Mouse (Mus musculus): ENCODE measurements around the gene Clcf1. TPM values are rescaled to one million over a fixed set of nuclear protein-coding genes. Genes with fewer than 3 reads are reported as not detected.

Gene Clcf1
- polyA plus RNA-seq (2012; rRNA removed; ENCODE audit: low replicate concordance): 8.6 and 37.5 TPM in 2 replicates

DNA sequence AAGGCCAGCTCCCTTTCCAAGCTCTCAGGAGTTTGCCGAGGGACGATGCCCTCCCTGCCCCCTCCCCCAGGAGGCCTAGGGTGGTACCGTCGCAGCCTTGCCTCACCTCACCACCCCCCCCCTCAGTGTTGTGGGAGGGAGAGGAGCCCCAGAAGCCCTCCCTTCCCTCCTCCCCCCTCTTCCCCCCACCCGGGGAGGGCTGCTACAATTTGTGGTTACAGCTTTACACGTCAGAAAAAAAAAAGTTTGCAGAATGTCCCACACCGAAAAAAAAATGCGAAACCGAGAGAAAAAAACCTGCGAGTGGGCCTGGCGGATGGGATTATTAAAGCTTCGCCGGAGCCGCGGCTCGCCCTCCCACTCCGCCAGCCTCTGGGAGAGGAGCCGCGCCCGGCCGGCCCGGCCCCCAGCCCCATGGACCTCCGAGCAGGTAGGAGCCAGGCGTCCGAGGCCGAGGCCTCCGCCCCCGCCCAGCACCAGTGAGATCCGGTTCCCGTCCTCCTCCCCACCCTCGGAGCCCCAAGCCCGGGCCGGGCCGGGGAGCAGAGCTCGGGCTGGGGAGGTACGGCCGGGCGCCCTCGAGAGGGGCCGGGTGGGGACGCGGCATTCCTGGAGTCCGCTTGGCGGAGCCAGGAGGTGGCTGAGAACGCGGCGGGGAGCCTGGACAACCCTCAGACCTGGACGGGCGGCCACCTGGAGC, at the start of gene Clcf1, which contains the start of gene AC109138.7:
Gene Clcf1 (plus strand): TSS at position 168 of the 700 bp plus-strand sequence.
Gene AC109138.7 (plus strand): TSS at position 287 of the 700 bp plus-strand sequence.

DNA sequence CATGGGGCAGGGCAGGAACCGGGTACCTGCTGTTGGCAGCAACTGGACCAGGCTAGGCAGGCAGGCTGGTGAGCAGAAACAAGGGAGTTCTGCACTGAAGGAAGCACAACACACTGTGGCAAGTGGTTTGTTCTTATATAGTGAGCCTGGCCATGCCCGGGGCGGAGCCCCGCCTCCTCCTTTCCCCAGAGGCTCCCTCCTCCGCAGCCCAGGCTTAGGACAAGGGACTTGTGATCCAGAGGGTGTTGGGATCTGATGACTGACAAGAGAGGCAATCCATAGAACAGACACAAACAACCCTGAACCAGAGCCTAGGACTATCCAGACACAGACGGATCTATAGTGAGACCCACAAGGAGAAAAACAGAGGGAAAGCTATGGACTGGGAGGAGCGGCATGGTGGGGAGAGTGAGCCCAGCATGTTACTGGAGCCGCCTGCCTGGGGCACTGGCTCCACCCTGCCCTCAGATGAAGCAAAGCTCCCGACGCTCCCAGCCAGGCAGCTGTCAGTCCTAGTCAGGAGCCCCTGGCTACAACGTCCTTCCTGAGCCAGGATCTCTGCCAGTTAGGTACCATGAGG, 38.6 kb upstream of the Clcf1 start, which contains the start of gene Carns1:
Gene Carns1 (minus strand): TSS at position 112 of the 580 bp plus-strand sequence.

DNA sequence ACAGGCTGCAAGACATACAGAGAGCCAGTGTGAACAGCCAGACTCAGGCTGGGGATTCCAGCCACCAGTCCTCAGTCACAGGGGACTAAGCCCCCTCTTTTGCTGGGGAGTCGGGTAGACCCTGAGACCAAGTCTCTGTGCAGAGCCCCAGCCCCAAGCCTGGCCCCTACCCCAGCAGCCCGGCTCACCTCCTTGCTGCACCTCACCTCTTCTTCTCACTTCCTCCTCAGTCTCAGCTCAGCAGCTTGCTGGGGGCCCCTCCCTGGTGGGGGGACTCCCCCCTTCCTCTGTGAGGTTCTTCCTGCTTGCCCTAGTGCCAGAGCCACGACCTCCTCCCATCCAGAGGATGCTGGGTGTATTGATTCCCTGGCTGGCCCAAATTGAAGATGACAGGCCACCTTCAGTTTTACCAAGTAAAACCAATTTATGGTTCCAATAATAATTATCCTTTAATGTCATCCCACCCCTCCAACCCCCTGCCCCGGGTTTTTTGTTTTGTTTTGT, 23.2 kb upstream of the Clcf1 start, which contains the start of gene Tbc1d10c:
Gene Tbc1d10c (minus strand): TSS at position 454 of the 504 bp plus-strand sequence.

DNA sequence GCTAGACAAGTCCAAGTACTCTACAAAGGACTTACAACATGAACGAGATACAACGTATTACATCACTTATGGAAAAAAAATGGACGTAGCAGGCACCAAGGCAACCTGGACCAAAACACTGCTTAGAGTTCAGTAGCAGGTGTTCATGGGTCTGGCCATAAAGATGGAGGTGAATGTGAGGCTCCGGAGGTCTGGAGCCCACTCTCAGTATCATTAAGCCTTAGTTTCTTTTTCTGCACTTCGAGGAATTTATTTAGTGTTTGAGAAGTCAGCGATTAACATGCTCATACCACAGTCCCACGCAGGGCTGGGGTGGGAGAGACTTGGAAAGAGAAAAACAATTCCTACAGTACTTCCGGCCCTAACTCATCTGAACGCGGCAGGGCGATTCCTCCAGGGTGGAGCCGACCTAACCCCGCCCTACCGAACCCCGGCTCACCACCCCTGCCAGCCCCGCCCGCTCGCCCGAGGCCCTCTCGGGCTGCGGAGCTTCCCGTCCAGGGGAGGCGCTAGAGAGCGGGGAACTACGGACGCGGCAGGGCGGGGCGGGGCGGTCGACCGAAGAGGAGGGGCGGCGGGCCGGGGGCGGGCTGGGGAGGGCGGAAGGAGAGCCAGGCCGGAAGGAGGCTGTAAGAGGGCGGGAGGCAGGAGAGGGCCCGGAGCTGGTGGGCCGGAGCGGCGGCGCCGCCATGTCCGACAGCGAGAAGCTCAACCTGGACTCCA, 22.3 kb upstream of the Clcf1 start, which contains the start of gene Ppp1ca:
Gene Ppp1ca (plus strand): TSS at position 538 of the 723 bp plus-strand sequence.

DNA sequence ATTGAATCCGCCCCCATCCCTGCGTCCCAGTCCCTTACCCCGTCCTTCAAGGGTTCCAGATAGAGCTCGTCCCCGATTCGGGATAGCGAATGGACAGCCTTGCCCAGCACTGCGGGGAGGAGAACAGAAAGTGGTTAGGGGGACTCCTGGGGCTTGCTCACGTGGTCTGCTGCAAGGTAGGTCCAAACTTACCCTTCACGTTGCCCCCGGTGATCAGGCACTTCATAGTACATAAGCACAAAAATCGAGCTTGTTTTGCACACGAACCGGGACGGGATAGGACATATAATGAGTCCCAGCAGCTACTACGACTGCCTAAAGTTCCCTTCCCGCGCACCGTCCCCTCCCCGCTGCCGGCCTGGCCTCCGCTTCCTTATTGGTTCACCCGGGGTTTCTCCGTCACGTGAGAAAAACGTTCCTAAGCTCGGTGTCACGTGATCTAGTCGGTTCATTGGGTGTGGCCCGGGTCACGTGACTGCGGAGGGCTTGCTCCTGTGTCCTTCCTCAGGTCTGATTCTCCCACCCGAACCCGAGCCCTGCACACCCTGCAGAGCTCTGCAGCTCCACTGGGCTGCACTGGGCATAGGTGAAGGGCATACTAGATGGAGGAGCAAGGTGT, 12.6 kb upstream of the Clcf1 start, which contains the start of gene Rad9a:
Gene Rad9a (minus strand): TSS at position 372 of the 619 bp plus-strand sequence.

DNA sequence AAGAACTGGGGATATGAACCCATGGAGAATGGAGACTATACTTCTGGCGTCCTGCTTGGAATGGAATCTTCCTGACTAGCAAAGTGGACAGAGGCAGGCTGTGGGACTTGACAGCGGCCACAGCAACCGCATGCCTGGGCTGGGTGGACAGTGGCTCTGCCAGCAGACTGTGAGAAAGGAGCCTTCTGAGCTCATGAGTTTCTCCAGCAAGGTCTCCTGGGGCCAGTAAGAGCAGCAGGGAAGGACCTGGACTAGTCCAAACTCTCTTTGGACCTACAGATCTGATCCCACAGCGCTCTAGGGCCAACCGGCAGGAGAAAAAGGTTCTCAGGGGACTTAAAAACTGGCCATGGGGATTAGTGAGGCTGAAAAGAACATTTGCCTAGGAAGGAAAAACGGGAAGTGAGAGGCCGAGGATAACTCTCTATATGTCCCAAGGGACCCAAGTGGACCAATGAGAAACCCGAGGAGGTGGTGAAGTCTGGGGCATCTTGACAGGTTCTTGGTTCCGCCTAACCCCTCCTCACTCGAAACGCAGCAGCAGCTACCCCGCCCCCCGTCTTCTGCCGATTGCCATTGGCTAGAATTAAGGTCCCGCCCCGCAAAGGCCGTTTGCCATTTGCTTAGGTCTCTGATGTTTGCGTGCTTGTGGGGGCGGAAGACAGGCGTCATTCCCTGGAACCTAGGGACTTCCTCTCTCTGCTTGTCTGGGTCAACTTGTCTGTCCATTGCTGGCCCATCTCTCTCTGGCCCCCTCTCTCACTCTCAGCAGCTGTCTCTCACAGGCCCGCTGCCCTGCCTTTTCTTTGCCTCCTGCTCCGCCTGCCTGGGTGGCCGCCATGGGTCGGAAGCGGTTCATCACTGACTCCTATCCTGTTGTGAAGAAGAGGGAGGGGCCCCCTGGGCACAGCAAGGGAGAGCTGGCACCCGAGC, 17.5 kb downstream of the Clcf1 start, which contains the start of gene Pold4:
Gene Pold4 (plus strand): TSS at position 647 of the 933 bp plus-strand sequence.

DNA sequence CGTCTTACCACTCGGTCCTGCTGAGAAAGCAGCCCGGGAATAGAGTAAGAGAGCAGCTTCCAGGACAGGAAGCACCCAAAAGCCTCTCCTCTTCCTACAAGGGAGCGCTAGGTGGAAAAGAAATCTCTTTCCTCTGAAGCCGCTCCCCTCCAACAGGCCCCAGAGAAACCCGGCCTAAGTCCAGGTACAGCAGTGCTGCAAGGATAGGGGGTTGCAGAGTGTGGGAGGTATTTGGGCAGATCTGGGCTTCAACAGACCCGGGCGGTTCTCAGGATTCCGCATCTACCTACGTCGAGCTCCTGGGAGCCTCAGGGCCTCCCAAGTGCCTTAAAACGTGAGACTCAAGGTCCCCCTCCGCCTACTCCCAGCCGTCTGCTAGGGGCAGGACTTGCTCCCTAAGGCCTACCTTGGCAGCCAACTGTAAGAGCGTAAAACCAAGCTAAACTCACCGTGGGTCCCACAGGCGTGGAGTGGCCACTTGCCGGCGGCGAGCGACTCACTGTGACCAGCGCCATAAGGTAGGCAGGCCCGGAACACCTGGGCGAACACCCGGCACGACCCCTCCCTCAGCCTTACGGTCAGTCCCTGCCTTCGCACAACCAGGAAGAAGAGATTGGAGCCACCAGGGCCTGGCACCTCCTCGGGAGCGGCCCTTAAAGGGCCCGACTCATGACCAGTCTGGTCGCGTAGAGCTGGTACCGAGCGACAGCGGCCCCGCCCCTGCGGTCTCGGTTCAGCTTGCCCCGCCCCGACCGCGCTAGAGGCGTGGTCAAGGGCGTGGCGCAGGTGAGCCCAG, 54.7 kb downstream of the Clcf1 start, which contains the start of gene Ssh3:
Gene Ssh3 (minus strand): TSS at position 615 of the 796 bp plus-strand sequence.

Other genes starting within 250 kb of the Clcf1 start
- gene Aldh3b2, start 241.9 kb upstream of the Clcf1 start, polyA plus RNA-seq (2012; rRNA removed; ENCODE audit: low replicate concordance): 23.0 and 56.2 TPM in 2 replicates
- 37.6 and 75.0 TPM in 2 replicates for gene Acy3, start 227.7 kb upstream of the Clcf1 start, polyA plus RNA-seq (2012; rRNA removed; ENCODE audit: low replicate concordance)
- gene Tbx10, start 221.5 kb upstream of the Clcf1 start, polyA plus RNA-seq (2012; rRNA removed; ENCODE audit: low replicate concordance): not detected in 2 replicates
- gene Nudt8, start 213.7 kb upstream of the Clcf1 start, polyA plus RNA-seq (2012; rRNA removed; ENCODE audit: low replicate concordance): 8.2 and 27.4 TPM in 2 replicates
- gene Gm49405, start 213.6 kb upstream of the Clcf1 start, polyA plus RNA-seq (2012; rRNA removed; ENCODE audit: low replicate concordance): 0.85 and 3.3 TPM in 2 replicates
- 3.1 and 10.1 TPM in 2 replicates for gene Doc2g, start 210.9 kb upstream of the Clcf1 start, polyA plus RNA-seq (2012; rRNA removed; ENCODE audit: low replicate concordance)
- 208 and 265 TPM in 2 replicates for gene Ndufv1, start 201.4 kb upstream of the Clcf1 start, polyA plus RNA-seq (2012; rRNA removed; ENCODE audit: low replicate concordance)
- gene Gstp1, start 176.3 kb upstream of the Clcf1 start, polyA plus RNA-seq (2012; rRNA removed; ENCODE audit: low replicate concordance): 601 and 616 TPM in 2 replicates
- 48.1 and 59.0 TPM in 2 replicates for gene Gstp2, start 168.2 kb upstream of the Clcf1 start, polyA plus RNA-seq (2012; rRNA removed; ENCODE audit: low replicate concordance)
- 2.2 and 2.5 TPM in 2 replicates for gene Gstp3, start 154.7 kb upstream of the Clcf1 start, polyA plus RNA-seq (2012; rRNA removed; ENCODE audit: low replicate concordance)
- not detected in 2 replicates for gene Cabp2, start 132.7 kb upstream of the Clcf1 start, polyA plus RNA-seq (2012; rRNA removed; ENCODE audit: low replicate concordance)
- gene Cdk2ap2, start 117.1 kb upstream of the Clcf1 start, polyA plus RNA-seq (2012; rRNA removed; ENCODE audit: low replicate concordance): 139 and 211 TPM in 2 replicates
- 115 and 122 TPM in 2 replicates for gene Pitpnm1, start 114.2 kb upstream of the Clcf1 start, polyA plus RNA-seq (2012; rRNA removed; ENCODE audit: low replicate concordance)
- 127 and 158 TPM in 2 replicates for gene Aip, start 88.4 kb upstream of the Clcf1 start, polyA plus RNA-seq (2012; rRNA removed; ENCODE audit: low replicate concordance)
- 0.26 and 0.43 TPM in 2 replicates for gene Gpr152, start 74.5 kb upstream of the Clcf1 start, polyA plus RNA-seq (2012; rRNA removed; ENCODE audit: low replicate concordance)
- 0.59 and 0.64 TPM in 2 replicates for gene Cabp4, start 70.2 kb upstream of the Clcf1 start, polyA plus RNA-seq (2012; rRNA removed; ENCODE audit: low replicate concordance)
- gene Coro1b, start 65.6 kb upstream of the Clcf1 start, polyA plus RNA-seq (2012; rRNA removed; ENCODE audit: low replicate concordance): 355 and 367 TPM in 2 replicates
- gene Ptprcap, start 60.6 kb upstream of the Clcf1 start, polyA plus RNA-seq (2012; rRNA removed; ENCODE audit: low replicate concordance): 5.9 and 12.6 TPM in 2 replicates
- gene Rps6kb2, start 50.9 kb upstream of the Clcf1 start, polyA plus RNA-seq (2012; rRNA removed; ENCODE audit: low replicate concordance): 48.6 and 51.8 TPM in 2 replicates
- 12.9 and 15.8 TPM in 2 replicates for gene Carns1, start 38.8 kb upstream of the Clcf1 start, polyA plus RNA-seq (2012; rRNA removed; ENCODE audit: low replicate concordance)
- gene Tbc1d10c, start 23.0 kb upstream of the Clcf1 start, polyA plus RNA-seq (2012; rRNA removed; ENCODE audit: low replicate concordance): 4.8 and 10.3 TPM in 2 replicates
- gene Ppp1ca, start 22.2 kb upstream of the Clcf1 start, polyA plus RNA-seq (2012; rRNA removed; ENCODE audit: low replicate concordance): 495 and 521 TPM in 2 replicates
- 37.6 and 43.6 TPM in 2 replicates for gene Rad9a, start 12.6 kb upstream of the Clcf1 start, polyA plus RNA-seq (2012; rRNA removed; ENCODE audit: low replicate concordance)
- not detected in 2 replicates for gene AC109138.7, start 119 bp downstream of the Clcf1 start, polyA plus RNA-seq (2012; rRNA removed; ENCODE audit: low replicate concordance)
- gene Pold4, start 17.7 kb downstream of the Clcf1 start, polyA plus RNA-seq (2012; rRNA removed; ENCODE audit: low replicate concordance): 133 and 268 TPM in 2 replicates
- 50.2 and 94.5 TPM in 2 replicates for gene Ssh3, start 54.9 kb downstream of the Clcf1 start, polyA plus RNA-seq (2012; rRNA removed; ENCODE audit: low replicate concordance)
- gene Ankrd13d, start 68.9 kb downstream of the Clcf1 start, polyA plus RNA-seq (2012; rRNA removed; ENCODE audit: low replicate concordance): 3.6 and 11.6 TPM in 2 replicates
- 78.6 and 99.4 TPM in 2 replicates for gene Grk2, start 92.0 kb downstream of the Clcf1 start, polyA plus RNA-seq (2012; rRNA removed; ENCODE audit: low replicate concordance)
- gene Kdm2a, start 184.0 kb downstream of the Clcf1 start, polyA plus RNA-seq (2012; rRNA removed; ENCODE audit: low replicate concordance): 97.1 and 163 TPM in 2 replicates
- gene Rhod, start 225.2 kb downstream of the Clcf1 start, polyA plus RNA-seq (2012; rRNA removed; ENCODE audit: low replicate concordance): 22.7 and 23.8 TPM in 2 replicates